Mouse (Mus musculus): Measurements from ENCODE around the gene Snap25. TPM values are rescaled to one million over a fixed set of nuclear protein-coding genes. Genes with fewer than 3 reads are reported as not detected.
A peak's percentile ranks its signal among the peaks of the same experiment; 100 is the strongest.

The Snap25 gene
- polyA plus RNA-seq, 1 experiment from 2014 or later: 0.09 TPM

- ATAC-seq (replicated peaks; ENCODE audit: low FRiP score, low read depth): no peak
- Histone ChIP-seq H3K9me3 (replicated peaks; ENCODE audit: low read length) (no peaks in the 10 kb centered on the region), H3K9ac (ENCODE audit: low read depth, low read length) (no peak overlapping the region), H3K27ac (no peak overlapping the region), H3K4me3 (replicated peaks; ENCODE audit: low read depth, low read length) (no peak overlapping the region), H3K36me3 (ENCODE audit: insufficient read depth, low read length) (no peaks in the 10 kb centered on the region), H3K27me3 (ENCODE audit: insufficient read depth, low read length) (no peaks in the 10 kb centered on the region), H3K4me1 (replicated peaks; ENCODE audit: insufficient read depth, low read length) (no peaks in the 10 kb centered on the region), H3K4me2 (ENCODE audit: low read length) (no peak overlapping the region)
- TF ChIP-seq CTCF (IDR thresholded peaks at IDR 0.05; ENCODE audit: low read depth): no peak
- DNase-seq (ENCODE audit: low spot score): no peak
- WGBS: 88% methylated on average over 5 of the region's 5 CpGs
These were observed 45.7 kb downstream of the Snap25 start for GRCm38 (mm10) chr2:136758809-136759551.

GRCm38 (mm10) chr2:136778156-136778555 is 64.9 kb downstream of the Snap25 start:
- 61% methylated on average over 2 of the region's 2 CpGs for WGBS
- ATAC-seq (replicated peaks; ENCODE audit: low FRiP score, low read depth) (no peak), DNase-seq (ENCODE audit: low spot score) (peak; percentile 27)
- TF ChIP-seq CTCF (IDR thresholded peaks at IDR 0.05; ENCODE audit: low read depth): no peak
- H3K9ac ChIP-seq (ENCODE audit: low read depth, low read length): no peak overlapping the region
- no peaks in the 10 kb centered on the region for H3K4me1 ChIP-seq (replicated peaks; ENCODE audit: insufficient read depth, low read length)
- no peaks in the 10 kb centered on the region for H3K9me3 ChIP-seq (replicated peaks; ENCODE audit: low read length)
- no peaks in the 10 kb centered on the region for H3K36me3 ChIP-seq (ENCODE audit: insufficient read depth, low read length)
- no peak overlapping the region for H3K4me2 ChIP-seq (ENCODE audit: low read length)
- H3K4me3 ChIP-seq (replicated peaks; ENCODE audit: low read depth, low read length): no peak overlapping the region
- no peaks in the 10 kb centered on the region for H3K27me3 ChIP-seq (ENCODE audit: insufficient read depth, low read length)
- H3K27ac ChIP-seq: no peak overlapping the region

GRCm38 (mm10) chr2:136778674-136779073 is 65.4 kb downstream of the Snap25 start:
- Histone ChIP-seq H3K27me3 (ENCODE audit: insufficient read depth, low read length) (no peaks in the 10 kb centered on the region), H3K36me3 (ENCODE audit: insufficient read depth, low read length) (no peaks in the 10 kb centered on the region), H3K9ac (ENCODE audit: low read depth, low read length) (no peak overlapping the region), H3K4me3 (replicated peaks; ENCODE audit: low read depth, low read length) (no peak overlapping the region), H3K4me1 (replicated peaks; ENCODE audit: insufficient read depth, low read length) (no peaks in the 10 kb centered on the region), H3K27ac (no peak overlapping the region), H3K4me2 (ENCODE audit: low read length) (no peak overlapping the region), H3K9me3 (replicated peaks; ENCODE audit: low read length) (no peaks in the 10 kb centered on the region)
- 78% methylated on average over 3 of the region's 3 CpGs for WGBS
- ATAC-seq (replicated peaks; ENCODE audit: low FRiP score, low read depth) (no peak), DNase-seq (ENCODE audit: low spot score) (no peak)
- no peak for TF ChIP-seq CTCF (IDR thresholded peaks at IDR 0.05; ENCODE audit: low read depth)

- H3K36me3 ChIP-seq (ENCODE audit: insufficient read depth, low read length): no peaks in the 10 kb centered on the region
- no peak overlapping the region for H3K4me2 ChIP-seq (ENCODE audit: low read length)
- no peaks in the 10 kb centered on the region for H3K4me1 ChIP-seq (replicated peaks; ENCODE audit: insufficient read depth, low read length)
- H3K27ac ChIP-seq: no peak overlapping the region
- no peaks in the 10 kb centered on the region for H3K27me3 ChIP-seq (ENCODE audit: insufficient read depth, low read length)
- DNase-seq (ENCODE audit: low spot score) (no peak), ATAC-seq (replicated peaks; ENCODE audit: low FRiP score, low read depth) (no peak)
- TF ChIP-seq CTCF (IDR thresholded peaks at IDR 0.05; ENCODE audit: low read depth): no peak
- H3K4me3 ChIP-seq (replicated peaks; ENCODE audit: low read depth, low read length): no peak overlapping the region
- no peak overlapping the region for H3K9ac ChIP-seq (ENCODE audit: low read depth, low read length)
- H3K9me3 ChIP-seq (replicated peaks; ENCODE audit: low read length): no peaks in the 10 kb centered on the region
These were observed 67.0 kb downstream of the Snap25 start for GRCm38 (mm10) chr2:136780268-136780667.

- H3K9me3 ChIP-seq (replicated peaks; ENCODE audit: low read length): no peaks in the 10 kb centered on the region
- H3K27ac ChIP-seq: no peak overlapping the region
- no peak for TF ChIP-seq CTCF (IDR thresholded peaks at IDR 0.05; ENCODE audit: low read depth)
- no peaks in the 10 kb centered on the region for H3K4me1 ChIP-seq (replicated peaks; ENCODE audit: insufficient read depth, low read length)
- no peak overlapping the region for H3K4me3 ChIP-seq (replicated peaks; ENCODE audit: low read depth, low read length)
- no peaks in the 10 kb centered on the region for H3K36me3 ChIP-seq (ENCODE audit: insufficient read depth, low read length)
- H3K27me3 ChIP-seq (ENCODE audit: insufficient read depth, low read length): no peaks in the 10 kb centered on the region
- H3K9ac ChIP-seq (ENCODE audit: low read depth, low read length): no peak overlapping the region
- DNase-seq (ENCODE audit: low spot score): no peak
- no peak overlapping the region for H3K4me2 ChIP-seq (ENCODE audit: low read length)
- WGBS: 83% methylated on average over 4 of the region's 4 CpGs
- no peak for ATAC-seq (replicated peaks; ENCODE audit: low FRiP score, low read depth)
These were observed 71.1 kb downstream of the Snap25 start for GRCm38 (mm10) chr2:136784310-136784709.

- no peak overlapping the region for H3K4me2 ChIP-seq (ENCODE audit: low read length)
- 30% methylated on average over 4 of the region's 4 CpGs for WGBS
- H3K9ac ChIP-seq (ENCODE audit: low read depth, low read length): no peak overlapping the region
- H3K4me1 ChIP-seq (replicated peaks; ENCODE audit: insufficient read depth, low read length): no peaks in the 10 kb centered on the region
- no peaks in the 10 kb centered on the region for H3K36me3 ChIP-seq (ENCODE audit: insufficient read depth, low read length)
- ATAC-seq (replicated peaks; ENCODE audit: low FRiP score, low read depth) (no peak), DNase-seq (ENCODE audit: low spot score) (no peak)
- no peaks in the 10 kb centered on the region for H3K9me3 ChIP-seq (replicated peaks; ENCODE audit: low read length)
- H3K4me3 ChIP-seq (replicated peaks; ENCODE audit: low read depth, low read length): no peak overlapping the region
- no peak for TF ChIP-seq CTCF (IDR thresholded peaks at IDR 0.05; ENCODE audit: low read depth)
- no peak overlapping the region for H3K27ac ChIP-seq
- H3K27me3 ChIP-seq (ENCODE audit: insufficient read depth, low read length): no peaks in the 10 kb centered on the region
These were observed 75.1 kb downstream of the Snap25 start for GRCm38 (mm10) chr2:136788379-136788778.

GRCm38 (mm10) chr2:136796518-136796917 is 83.3 kb downstream of the Snap25 start:
- WGBS: 82% methylated on average over 1 of the region's 1 CpGs
- Histone ChIP-seq H3K27ac (no peak overlapping the region), H3K36me3 (ENCODE audit: insufficient read depth, low read length) (no peaks in the 10 kb centered on the region), H3K9ac (ENCODE audit: low read depth, low read length) (no peak overlapping the region), H3K4me2 (ENCODE audit: low read length) (no peak overlapping the region), H3K9me3 (replicated peaks; ENCODE audit: low read length) (no peaks in the 10 kb centered on the region), H3K4me1 (replicated peaks; ENCODE audit: insufficient read depth, low read length) (no peaks in the 10 kb centered on the region), H3K4me3 (replicated peaks; ENCODE audit: low read depth, low read length) (no peak overlapping the region), H3K27me3 (ENCODE audit: insufficient read depth, low read length) (no peaks in the 10 kb centered on the region)
- no peak for DNase-seq (ENCODE audit: low spot score)
- TF ChIP-seq CTCF (IDR thresholded peaks at IDR 0.05; ENCODE audit: low read depth): no peak
- ATAC-seq (replicated peaks; ENCODE audit: low FRiP score, low read depth): no peak

Data from kidney, postnatal 0 days (tissue).